In genomic region chr10:81378553-81379182, GRCm38 (mm10) we compare ENCODE assay signal across 8 mouse cellular contexts. TPM values are rescaled to one million over a fixed set of nuclear protein-coding genes. Genes with fewer than 3 reads are reported as not detected.
DNase-seq lines count a peak whose midpoint lies in the region; ATAC-seq and TF ChIP-seq lines count a peak whose summit lies in the region.

No protein-coding gene starts in this region.

- peak overlapping the region; percentile 58 for H3K27ac ChIP-seq in ES-Bruce4 (ENCODE audit: insufficient read depth, low read length)
- peak overlapping the region; percentile 76 for H3K27ac ChIP-seq in forebrain, embryonic 14.5 days (ENCODE audit: low read depth, low read length)
- peak overlapping the region; percentile 86 for H3K27ac ChIP-seq in neural tube, embryonic 15.5 days (replicated peaks)

- H3K4me3 ChIP-seq in ES-Bruce4 (ENCODE audit: low read depth, low read length) = peak overlapping the region; percentile 97
- peak overlapping the region; percentile 78 for H3K4me3 ChIP-seq in forebrain, embryonic 14.5 days (ENCODE audit: low read depth, low read length)
- H3K4me3 ChIP-seq in neural tube, embryonic 15.5 days (replicated peaks) = peak overlapping the region; percentile 82

- H3K9ac ChIP-seq in ES-Bruce4 (ENCODE audit: low read depth, poor library complexity, severe bottlenecking) = peak overlapping the region; percentile 74
- H3K9ac ChIP-seq in forebrain, embryonic 14.5 days (ENCODE audit: low read length) = peak overlapping the region; percentile 94
- H3K9ac ChIP-seq in neural tube, embryonic 15.5 days (replicated peaks) = peak overlapping the region; percentile 86

- H3K9me3 ChIP-seq in ES-Bruce4 (replicated peaks; ENCODE audit: control insufficient read depth, insufficient read depth, low read length, poor library complexity, severe bottlenecking) = no peaks in the 10 kb centered on the region
- no peaks in the 10 kb centered on the region for H3K9me3 ChIP-seq in forebrain, embryonic 14.5 days (replicated peaks; ENCODE audit: control insufficient read depth, low read length)
- no peaks in the 10 kb centered on the region for H3K9me3 ChIP-seq in neural tube, embryonic 15.5 days (replicated peaks)

- H3K27me3 ChIP-seq in ES-Bruce4 (ENCODE audit: control insufficient read depth, insufficient read depth, low read length, poor library complexity, severe bottlenecking) = no peaks in the 10 kb centered on the region
- no peaks in the 10 kb centered on the region for H3K27me3 ChIP-seq in forebrain, embryonic 14.5 days (replicated peaks; ENCODE audit: control insufficient read depth, insufficient read depth, low read length)
- no peaks in the 10 kb centered on the region for H3K27me3 ChIP-seq in neural tube, embryonic 15.5 days (replicated peaks)

- no peak for TF ChIP-seq CTCF in ES-Bruce4 (IDR thresholded peaks at IDR 0.05; ENCODE audit: low read depth, low read length)

- TF ChIP-seq EP300 in ES-Bruce4 (IDR thresholded peaks at IDR 0.05; ENCODE audit: insufficient read depth, low read depth, low read length) = no peak

- H3K36me3 ChIP-seq in ES-Bruce4 (ENCODE audit: control insufficient read depth, insufficient read depth, low read length, poor library complexity, severe bottlenecking) = no peaks in the 10 kb centered on the region
- H3K36me3 ChIP-seq in forebrain, embryonic 14.5 days (ENCODE audit: control insufficient read depth, insufficient read depth, low read length) = peaks cover 19% of the 10 kb centered on the region
- peaks cover 7% of the 10 kb centered on the region for H3K36me3 ChIP-seq in neural tube, embryonic 15.5 days

- under 1% methylated on average over 46 of the region's 46 CpGs for WGBS in forebrain, embryonic 14.5 days
- WGBS in neural tube, embryonic 15.5 days = under 1% methylated on average over 46 of the region's 46 CpGs

- peak; percentile 100 for DNase-seq in cerebellum, adult 11 months
- peak; percentile 100 for DNase-seq in forebrain, embryonic 14.5 days (ENCODE audit: low spot score)
- DNase-seq in heart, postnatal 14 days = peak; percentile 100
- peak; percentile 100 for DNase-seq in layer of hippocampus, adult 11-12 months (ENCODE audit: low spot score)
- peak; percentile 100 for DNase-seq in lung, adult 18-20 months
- peak; percentile 100 for DNase-seq in testis, postnatal 14 days (ENCODE audit: low spot score)

- no peak for TF ChIP-seq POLR2A in ES-Bruce4 (IDR thresholded peaks at IDR 0.05; ENCODE audit: insufficient read depth, low read length)

- no peaks in the 10 kb centered on the region for H3K4me1 ChIP-seq in ES-Bruce4 (ENCODE audit: control insufficient read depth, insufficient read depth, low read length)
- H3K4me1 ChIP-seq in forebrain, embryonic 14.5 days (ENCODE audit: control insufficient read depth, insufficient read depth, low read length) = peaks cover 18% of the 10 kb centered on the region
- H3K4me1 ChIP-seq in neural tube, embryonic 15.5 days = peaks cover 36% of the 10 kb centered on the region

- peak overlapping the region; percentile 59 for H3K4me2 ChIP-seq in forebrain, embryonic 14.5 days (ENCODE audit: low read length)
- H3K4me2 ChIP-seq in neural tube, embryonic 15.5 days = peak overlapping the region; percentile 86

- intact Hi-C loops in heart, postnatal 14 days (cut with DNase I) = no loop called here

- peak; percentile 97 for ATAC-seq in forebrain, embryonic 14.5 days
- ATAC-seq in neural tube, embryonic 15.5 days (ENCODE audit: low FRiP score) = peak; percentile 96

RNA-seq across cellular contexts. Expression of gene Fzr1, which starts 0.4 kb away (rescaled TPM):
- 47.8 and 51.4 TPM in 2 replicates for polyA plus RNA-seq in ES-Bruce4 (2011; ENCODE audit: insufficient read depth, insufficient read length, low read depth, missing spikeins)
- polyA plus RNA-seq in forebrain, embryonic 14.5 days (2014; fragmentation: Nextera tagmentation; extraction: Ambion mirVana) = 101 and 109 TPM in 2 replicates
- total RNA-seq in heart, postnatal 14 days (2021) = 10 to 100 TPM; 30.5 to 32.7 TPM
- polyA plus RNA-seq in neural tube, embryonic 15.5 days (2015; fragmentation: Nextera tagmentation; extraction: Ambion mirVana) = 132 and 146 TPM in 2 replicates

RNA-seq across cellular contexts. Expression of gene Dohh, which starts 5.6 kb away (rescaled TPM):
- polyA plus RNA-seq in ES-Bruce4 (2011; ENCODE audit: insufficient read depth, insufficient read length, low read depth, missing spikeins) = 52.9 and 70.3 TPM in 2 replicates
- 78.7 and 78.8 TPM in 2 replicates for polyA plus RNA-seq in forebrain, embryonic 14.5 days (2014; fragmentation: Nextera tagmentation; extraction: Ambion mirVana)
- total RNA-seq in heart, postnatal 14 days (2021) = 10 to 100 TPM; 47.6 to 55.3 TPM
- 101 TPM in 2 replicates for polyA plus RNA-seq in neural tube, embryonic 15.5 days (2015; fragmentation: Nextera tagmentation; extraction: Ambion mirVana)

RNA-seq across cellular contexts. Expression of gene Gm48551, which starts 5.6 kb away (rescaled TPM):
- polyA plus RNA-seq in ES-Bruce4 (2011; ENCODE audit: insufficient read depth, insufficient read length, low read depth, missing spikeins) = 1.5 TPM in 1 of 2 replicates, not detected in the other
- polyA plus RNA-seq in forebrain, embryonic 14.5 days (2014; fragmentation: Nextera tagmentation; extraction: Ambion mirVana) = 3.6 and 4.8 TPM in 2 replicates
- under 1 TPM; 0.51 to 0.84 TPM for total RNA-seq in heart, postnatal 14 days (2021)
- 5.7 and 7.2 TPM in 2 replicates for polyA plus RNA-seq in neural tube, embryonic 15.5 days (2015; fragmentation: Nextera tagmentation; extraction: Ambion mirVana)

RNA-seq across cellular contexts. Expression of gene Gm48552, which starts 10.1 kb away (rescaled TPM):
- polyA plus RNA-seq in ES-Bruce4 (2011; ENCODE audit: insufficient read depth, insufficient read length, low read depth, missing spikeins) = 1.1 TPM in 1 of 2 replicates, not detected in the other
- 0.65 and 0.69 TPM in 2 replicates for polyA plus RNA-seq in forebrain, embryonic 14.5 days (2014; fragmentation: Nextera tagmentation; extraction: Ambion mirVana)
- total RNA-seq in heart, postnatal 14 days (2021) = under 1 TPM; 0.65 to 0.83 TPM
- polyA plus RNA-seq in neural tube, embryonic 15.5 days (2015; fragmentation: Nextera tagmentation; extraction: Ambion mirVana) = 3.4 and 3.6 TPM in 2 replicates

RNA-seq across cellular contexts. Expression of gene 4930404N11Rik, which starts 13.1 kb away (rescaled TPM):
- not detected in 2 replicates for polyA plus RNA-seq in ES-Bruce4 (2011; ENCODE audit: insufficient read depth, insufficient read length, low read depth, missing spikeins)
- 0.33 TPM in 1 of 2 replicates, not detected in the other for polyA plus RNA-seq in forebrain, embryonic 14.5 days (2014; fragmentation: Nextera tagmentation; extraction: Ambion mirVana)
- 1 to 10 TPM; 1.2 to 1.3 TPM for total RNA-seq in heart, postnatal 14 days (2021)
- 1.3 and 1.5 TPM in 2 replicates for polyA plus RNA-seq in neural tube, embryonic 15.5 days (2015; fragmentation: Nextera tagmentation; extraction: Ambion mirVana)

Comparison
In these comparisons a context has a peak if more than half of its experiments do, and no peak if none do; other contexts are left out.
1. Peak in every context shown above with its lines: DNase-seq, ATAC-seq, H3K4me3 ChIP-seq and H3K27ac ChIP-seq.